Mouse (Mus musculus) stomach, embryonic 14.5 days (tissue): Measurements from ENCODE around the gene Rftn1. TPM values are rescaled to one million over a fixed set of nuclear protein-coding genes. Genes with fewer than 3 reads are reported as not detected.

Experiments
- ATAC-seq: fragments of 200-750 bp; cut with Nextera tagmentation; 2 replicates; pipeline ENCODE4 v1.8.0; 2017; ENCODE audit warnings: low read depth, moderate TSS enrichment; ENCODE audit not compliant: insufficient number of reproducible peaks, insufficient read depth, low FRiP score
- H3K27ac ChIP-seq: fragments of 300-500 bp; sonication (generic); 2 replicates; pipeline ENCODE4 v1.5.1; 2014; ENCODE audit warnings: mild to moderate bottlenecking, low read length, moderate library complexity, mixed read lengths
- H3K27me3 ChIP-seq: fragments of 300-500 bp; sonication (generic); 2 replicates; pipeline ENCODE4 v1.6.1; 2014; ENCODE audit warnings: low read length, control low read depth, mixed read lengths; ENCODE audit not compliant: control insufficient read depth, insufficient read depth
- H3K36me3 ChIP-seq: fragments of 300-500 bp; sonication (generic); 2 replicates; pipeline ENCODE4 v1.6.1; 2014; ENCODE audit warnings: mild to moderate bottlenecking, control low read depth, low read length, moderate library complexity, mixed read lengths; ENCODE audit not compliant: control insufficient read depth, insufficient read depth
- H3K4me1 ChIP-seq: fragments of 300-500 bp; sonication (generic); 2 replicates; pipeline ENCODE4 v1.6.1; 2014; ENCODE audit warnings: low read length, control low read depth, mixed read lengths; ENCODE audit not compliant: control insufficient read depth, insufficient read depth
- H3K4me2 ChIP-seq: fragments of 300-500 bp; sonication (generic); replicated peaks from 2 replicates; pipeline ENCODE4 v1.6.1; 2014; ENCODE audit warnings: low read depth, low read length, control low read depth
- H3K4me3 ChIP-seq: fragments of 300-500 bp; sonication (generic); 2 replicates; pipeline ENCODE4 v1.5.1; 2014; ENCODE audit warnings: low read depth, low read length, control low read depth
- H3K9ac ChIP-seq: fragments of 300-500 bp; sonication (generic); replicated peaks from 2 replicates; pipeline ENCODE4 v1.6.1; 2014; ENCODE audit warnings: low read depth, mild to moderate bottlenecking, control low read depth, low read length, moderate library complexity, mixed read lengths
- H3K9me3 ChIP-seq: fragments of 300-500 bp; sonication (generic); 2 replicates; pipeline ENCODE4 v1.6.1; 2016; ENCODE audit warnings: low read depth, low read length, control low read depth; ENCODE audit not compliant: control insufficient read depth
- WGBS: fragments of 180-500 bp; shearing (Covaris S2); extraction: QIAGEN DNeasy Blood & Tissue Kit; methylation state at CpG from one replicate; pipeline ENCODE4 v1.1.7; 2014; 5-methylcytosine and 5-hydroxymethylcytosine counted together
- polyA plus RNA-seq: library from polyadenylated mRNA; unstranded; fragments of >200 nt; fragmentation: Nextera tagmentation; extraction: Ambion mirVana; gene quantifications from 2 replicates; pipeline ENCODE4 v1.2.1, GENCODE M21; 2014

The Rftn1 gene
- polyA plus RNA-seq, 1 experiment from 2014 or later = 9.3 TPM

DNA sequence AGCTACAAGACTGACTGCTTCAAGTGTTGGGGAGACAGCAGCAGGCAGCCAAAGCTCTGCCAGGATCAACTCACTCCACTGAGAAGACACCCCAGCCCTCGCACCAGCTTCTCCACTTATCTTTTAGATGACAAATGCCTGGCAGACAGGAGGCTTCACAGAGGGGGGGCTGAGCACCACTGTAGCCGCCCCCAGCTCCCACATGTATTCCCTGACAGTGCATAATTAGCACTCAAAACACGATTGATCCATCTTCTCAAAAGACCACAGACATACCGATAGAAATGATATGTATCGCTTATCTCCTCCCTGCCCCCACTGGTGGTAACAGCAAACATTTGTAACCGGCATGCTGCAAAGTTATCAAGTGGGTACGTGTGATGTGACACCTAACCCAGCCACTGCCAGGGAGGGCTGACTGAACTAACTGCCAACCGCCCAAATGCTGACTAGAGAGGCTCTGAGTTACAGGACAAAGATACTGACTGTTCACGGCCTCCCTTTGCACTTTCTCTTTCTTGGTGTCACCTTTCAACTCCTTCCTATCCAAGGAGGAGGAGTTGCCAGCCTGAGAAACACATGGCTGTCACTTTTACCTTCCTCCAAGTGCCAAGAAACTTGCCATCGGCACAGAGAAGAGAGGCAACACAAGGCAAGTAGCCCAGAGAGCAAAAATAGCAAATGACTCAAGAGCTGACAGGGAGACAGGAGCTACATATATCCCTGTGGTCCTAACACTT, 120.4 kb downstream of the Rftn1 start:
- H3K4me1 ChIP-seq = 0 out of 2 replicates have a peak, but pooled peaks cover 2% of the 10 kb centered on the region
- no peaks in the 10 kb centered on the region for H3K9me3 ChIP-seq
- no peak overlapping the region for H3K4me2 ChIP-seq
- WGBS = 15% methylated on average over 10 of the region's 10 CpGs
- H3K36me3 ChIP-seq = no peaks in the 10 kb centered on the region
- no peak overlapping the region for H3K9ac ChIP-seq
- H3K4me3 ChIP-seq = no peak overlapping the region
- H3K27me3 ChIP-seq = no peaks in the 10 kb centered on the region
- H3K27ac ChIP-seq = no peak overlapping the region
- no peak for ATAC-seq

GRCm38 (mm10) chr17:50069205-50069604, 121.3 kb downstream of the Rftn1 start:
- WGBS = 64% methylated on average over 5 of the region's 5 CpGs
- Histone ChIP-seq H3K27me3 (no peaks in the 10 kb centered on the region), H3K9ac (no peak overlapping the region), H3K9me3 (no peaks in the 10 kb centered on the region), H3K4me1 (0 out of 2 replicates have a peak, but pooled peaks cover 2% of the 10 kb centered on the region), H3K4me2 (no peak overlapping the region), H3K4me3 (no peak overlapping the region), H3K27ac (no peak overlapping the region), H3K36me3 (no peaks in the 10 kb centered on the region)
- ATAC-seq = no peak

- H3K9ac ChIP-seq = no peak overlapping the region
- H3K4me2 ChIP-seq = no peak overlapping the region
- H3K4me3 ChIP-seq = no peak overlapping the region
- no peaks in the 10 kb centered on the region for H3K9me3 ChIP-seq
- 82% methylated on average over 10 of the region's 10 CpGs for WGBS
- no peaks in the 10 kb centered on the region for H3K36me3 ChIP-seq
- 0 out of 2 replicates have a peak, but pooled peaks cover 2% of the 10 kb centered on the region for H3K4me1 ChIP-seq
- H3K27ac ChIP-seq = no peak overlapping the region
- no peaks in the 10 kb centered on the region for H3K27me3 ChIP-seq
- no peak for ATAC-seq
Measured at GRCm38 (mm10) chr17:50068681-50069138, 121.8 kb downstream of the Rftn1 start.

- Histone ChIP-seq H3K4me1 (0 out of 2 replicates have a peak, but pooled peaks cover 2% of the 10 kb centered on the region), H3K4me3 (no peak overlapping the region), H3K27ac (no peak overlapping the region), H3K4me2 (no peak overlapping the region), H3K36me3 (no peaks in the 10 kb centered on the region), H3K27me3 (no peaks in the 10 kb centered on the region), H3K9ac (no peak overlapping the region), H3K9me3 (no peaks in the 10 kb centered on the region)
- no peak for ATAC-seq
- 81% methylated on average over 5 of the region's 5 CpGs for WGBS
Measured at GRCm38 (mm10) chr17:50067774-50068680, 122.4 kb downstream of the Rftn1 start.

DNA sequence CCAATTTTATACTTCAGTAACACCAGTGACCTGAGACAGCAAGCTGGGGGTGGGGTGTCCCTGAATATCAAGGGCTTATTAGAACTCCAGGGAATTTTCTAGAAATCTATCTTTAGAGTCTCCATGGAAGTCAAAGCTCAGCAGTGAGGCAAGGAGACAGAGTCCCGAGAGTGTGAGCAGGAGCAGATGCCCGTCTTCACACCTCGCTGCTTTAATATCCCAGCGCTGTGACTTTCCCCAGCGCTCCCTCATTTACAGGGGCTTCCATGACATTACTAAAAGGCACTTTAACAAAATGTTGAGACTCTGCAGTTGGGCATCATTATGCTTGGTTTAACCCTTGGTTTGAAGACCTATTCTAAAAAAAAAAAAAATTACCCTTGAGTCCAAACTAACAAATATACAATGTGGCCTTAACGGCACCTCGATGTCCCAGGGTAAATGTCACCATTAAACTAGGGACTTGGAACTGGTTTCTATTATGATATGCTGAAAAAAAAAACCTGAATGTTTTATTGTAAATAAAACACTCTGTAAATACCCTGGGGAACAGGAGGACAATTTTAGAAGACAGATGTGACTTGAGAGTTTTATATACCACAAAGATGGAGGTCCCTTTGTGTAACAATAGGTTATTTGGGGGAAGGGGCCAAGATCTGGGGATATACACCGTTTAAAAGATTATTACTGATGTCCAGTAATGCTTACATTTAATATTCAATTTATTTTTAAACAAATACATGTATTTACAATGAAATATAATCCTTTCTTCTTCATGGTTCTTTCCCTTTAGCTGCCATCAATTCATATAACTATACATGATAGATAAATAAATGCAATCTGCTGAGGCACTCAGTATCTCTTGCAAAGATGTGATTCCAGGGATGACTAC, 123.4 kb downstream of the Rftn1 start:
- H3K36me3 ChIP-seq = no peaks in the 10 kb centered on the region
- ATAC-seq = no peak
- H3K4me2 ChIP-seq = no peak overlapping the region
- H3K9me3 ChIP-seq = no peaks in the 10 kb centered on the region
- 86% methylated on average over 8 of the region's 8 CpGs for WGBS
- H3K27me3 ChIP-seq = no peaks in the 10 kb centered on the region
- H3K9ac ChIP-seq = no peak overlapping the region
- H3K4me3 ChIP-seq = no peak overlapping the region
- H3K27ac ChIP-seq = no peak overlapping the region
- H3K4me1 ChIP-seq = 0 out of 2 replicates have a peak, but pooled peaks cover 2% of the 10 kb centered on the region

DNA sequence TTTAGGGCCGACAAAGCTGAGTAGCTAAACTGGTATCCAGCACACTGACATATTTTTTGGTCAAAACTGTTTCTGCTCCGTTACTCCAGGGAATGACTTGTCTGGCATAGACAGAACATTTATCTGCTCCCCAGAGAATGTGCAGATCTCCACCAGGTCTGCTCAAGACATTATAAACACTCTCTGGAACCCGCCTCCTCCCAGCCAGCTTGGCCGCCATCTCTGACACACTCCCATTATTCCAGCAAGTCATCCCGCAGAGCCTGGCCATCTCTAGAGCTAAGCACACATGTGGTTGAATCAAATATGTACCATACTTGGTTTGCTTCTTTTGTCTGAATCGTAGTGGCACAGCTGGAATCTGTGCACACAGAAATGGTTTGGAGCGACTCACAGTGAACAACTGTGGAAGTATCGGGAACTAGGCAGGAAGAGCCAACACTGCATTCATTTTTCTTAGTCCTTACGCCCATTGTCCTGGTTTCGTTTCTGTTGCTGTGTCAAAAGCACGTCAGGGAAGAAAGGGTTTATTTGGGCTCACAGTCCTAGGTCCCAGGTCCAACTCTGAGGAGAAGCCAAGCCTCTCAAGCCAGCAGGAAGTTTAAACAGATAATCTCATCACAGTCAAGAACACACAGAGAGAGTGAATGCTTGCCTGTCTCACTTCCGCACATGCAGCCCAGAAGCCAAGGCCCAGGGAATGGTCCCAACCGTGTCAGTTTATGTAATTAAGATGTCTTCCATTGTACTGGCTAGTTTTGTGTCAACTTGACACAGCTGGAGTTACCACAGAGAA, 126.4 kb downstream of the Rftn1 start:
- 75% methylated on average over 13 of the region's 13 CpGs for WGBS
- Histone ChIP-seq H3K9me3 (no peaks in the 10 kb centered on the region), H3K4me2 (no peak overlapping the region), H3K9ac (no peak overlapping the region), H3K27me3 (no peaks in the 10 kb centered on the region), H3K27ac (no peak overlapping the region), H3K4me3 (no peak overlapping the region), H3K36me3 (no peaks in the 10 kb centered on the region), H3K4me1 (no peaks in the 10 kb centered on the region)
- ATAC-seq = no peak

- H3K9me3 ChIP-seq = no peaks in the 10 kb centered on the region
- no peak for ATAC-seq
- no peak overlapping the region for H3K4me2 ChIP-seq
- H3K27ac ChIP-seq = no peak overlapping the region
- H3K4me1 ChIP-seq = no peaks in the 10 kb centered on the region
- H3K9ac ChIP-seq = no peak overlapping the region
- no peaks in the 10 kb centered on the region for H3K27me3 ChIP-seq
- 86% methylated on average over 4 of the region's 4 CpGs for WGBS
- H3K36me3 ChIP-seq = no peaks in the 10 kb centered on the region
- no peak overlapping the region for H3K4me3 ChIP-seq
Measured at GRCm38 (mm10) chr17:50062649-50063048, 127.8 kb downstream of the Rftn1 start.
